Mouse (Mus musculus) testis, adult 2 months (tissue): Measurements from ENCODE around the gene Sept8.

Experiments used
- CTCF ChIP-seq: fragments of 200-500 bp; IDR thresholded peaks from 2 replicates; pipeline ENCODE4 v1.5.1; 2012; ENCODE audit warnings: low read depth, mild to moderate bottlenecking, inconsistent platforms, low read length, moderate library complexity; ENCODE audit not compliant: control insufficient read depth, insufficient read depth, insufficient replicate concordance
- POLR2A ChIP-seq: fragments of 200-500 bp; IDR thresholded peaks from 2 replicates; pipeline ENCODE4 v1.6.1; 2012; ENCODE audit warnings: low read depth, mild to moderate bottlenecking, inconsistent platforms, low read length, moderate library complexity; ENCODE audit not compliant: control insufficient read depth

GRCm38 (mm10) chr11:53519207-53520121, at the start of gene Sept8:
- no peak for TF ChIP-seq CTCF
- TF ChIP-seq POLR2A, result peak; percentile 9; the same call in 1 of the 2 replicates
